Mouse (Mus musculus) cortical plate, adult 2 months (tissue): ENCODE measurements around the gene Cdk7.

ENCODE experiments used
- CTCF ChIP-seq: fragments of 200-500 bp; IDR thresholded peaks from 2 replicates; pipeline ENCODE4 v1.5.1; 2011; ENCODE audit warnings: mild to moderate bottlenecking, control low read depth, low read length; ENCODE audit not compliant: insufficient read depth; ENCODE audit errors: extremely low read depth
- POLR2A ChIP-seq: fragments of 200-500 bp; IDR thresholded peaks from 2 replicates; pipeline ENCODE4 v1.6.1; 2011; ENCODE audit warnings: mild to moderate bottlenecking, low read length, control low read depth; ENCODE audit not compliant: insufficient read depth; ENCODE audit errors: extremely low read depth

- no peak for TF ChIP-seq POLR2A
- TF ChIP-seq CTCF: no peak
Measured at GRCm38 (mm10) chr13:100670181-100670741, 60.5 kb downstream of the Cdk7 start.
